Comparison of ENCODE assay signal across 28 mouse cellular contexts in genomic region chr10:77028782-77029296, GRCm38 (mm10). TPM values are rescaled to one million over a fixed set of nuclear protein-coding genes. Genes with fewer than 3 reads are reported as not detected.
DNase-seq lines count a peak whose midpoint lies in the region; ATAC-seq and TF ChIP-seq lines count a peak whose summit lies in the region.
"Had no signal": no experiment of that assay in that cellular context is flagged by ENCODE, and none has a peak within 500 bp of the region (broad histone marks: within the 10 kb centered on the region; RNA-seq: fewer than 3 reads in every experiment).

No protein-coding gene starts in this region.

- no peak overlapping the region for H3K9ac ChIP-seq in kidney, embryonic 14.5 days (ENCODE audit: low read depth, low read length)
- no peak overlapping the region for H3K9ac ChIP-seq in intestine, postnatal 0 days (ENCODE audit: low read depth, low read length)
- H3K9ac ChIP-seq in kidney, postnatal 0 days (ENCODE audit: low read depth, low read length) = no peak overlapping the region
- H3K9ac ChIP-seq: embryonic facial prominence, embryonic 12.5 days; embryonic facial prominence, embryonic 15.5 days; forebrain, embryonic 12.5 days; heart, embryonic 13.5 days; hindbrain, embryonic 14.5 days had no signal

- no peaks in the 10 kb centered on the region for H3K27me3 ChIP-seq in kidney, embryonic 14.5 days (ENCODE audit: control insufficient read depth, insufficient read depth, low read length)
- no peaks in the 10 kb centered on the region for H3K27me3 ChIP-seq in intestine, postnatal 0 days (replicated peaks; ENCODE audit: control insufficient read depth, insufficient read depth, low read length)
- no peaks in the 10 kb centered on the region for H3K27me3 ChIP-seq in kidney, postnatal 0 days (ENCODE audit: insufficient read depth, low read length)
- H3K27me3 ChIP-seq: embryonic facial prominence, embryonic 15.5 days; Patski had no signal

- no peak overlapping the region for H3K4me3 ChIP-seq in kidney, embryonic 14.5 days (ENCODE audit: low read length)
- H3K4me3 ChIP-seq in intestine, postnatal 0 days (ENCODE audit: low read depth, low read length) = no peak overlapping the region
- H3K4me3 ChIP-seq in kidney, postnatal 0 days (replicated peaks; ENCODE audit: low read depth, low read length) = no peak overlapping the region
- H3K4me3 ChIP-seq: embryonic facial prominence, embryonic 12.5 days; embryonic facial prominence, embryonic 15.5 days; forebrain, embryonic 12.5 days; heart, adult 2 months; heart, embryonic 10.5 days; heart, embryonic 13.5 days had no signal

- no peak overlapping the region for H3K4me2 ChIP-seq in kidney, embryonic 14.5 days (replicated peaks; ENCODE audit: low read depth, low read length)
- peak overlapping the region; percentile 21 for H3K4me2 ChIP-seq in intestine, postnatal 0 days (replicated peaks; ENCODE audit: low read depth)
- H3K4me2 ChIP-seq in kidney, postnatal 0 days (ENCODE audit: low read length) = no peak overlapping the region
- H3K4me2 ChIP-seq: embryonic facial prominence, embryonic 12.5 days; embryonic facial prominence, embryonic 15.5 days; forebrain, embryonic 12.5 days; heart, embryonic 13.5 days; hindbrain, embryonic 14.5 days had no signal

- 71% methylated on average over 6 of the region's 6 CpGs for WGBS in kidney, embryonic 14.5 days
- WGBS in intestine, postnatal 0 days = 77% methylated on average over 6 of the region's 6 CpGs
- 74% methylated on average over 6 of the region's 6 CpGs for WGBS in kidney, postnatal 0 days

- peaks cover under 1% of the 10 kb centered on the region; the same call in 1 of the 2 replicates for H3K4me1 ChIP-seq in kidney, embryonic 14.5 days (ENCODE audit: control insufficient read depth, insufficient read depth, low read length)
- H3K4me1 ChIP-seq in intestine, postnatal 0 days (replicated peaks; ENCODE audit: control insufficient read depth, insufficient read depth, low read length) = 0 out of 2 replicates have a peak, but pooled peaks cover 7% of the 10 kb centered on the region
- peaks cover 3% of the 10 kb centered on the region; the same call in 1 of the 2 replicates for H3K4me1 ChIP-seq in kidney, postnatal 0 days (replicated peaks; ENCODE audit: insufficient read depth, low read length)

- DNase-seq in kidney, adult 11 months = peak; percentile 52
- DNase-seq in kidney, adult 9 months = peak; percentile 69
- DNase-seq in kidney, postnatal 4 days = no peak
- DNase-seq in kidney, postnatal 0 days (ENCODE audit: low spot score) = no peak
- no peak for DNase-seq in urinary bladder, postnatal 25 days (ENCODE audit: low spot score)
- no peak for DNase-seq in layer of hippocampus, adult 8-10 months (ENCODE audit: low spot score in 2 of 2)
- DNase-seq: adrenal gland, postnatal 10 days; adrenal gland, postnatal 36 days; B cell, adult 2 months; cerebellum, adult 18-20 months; cerebellum, adult 9-11 months; cerebellum, postnatal 25 days; gastrocnemius, postnatal 10 days; gastrocnemius, postnatal 36 days; heart, adult 2 months; heart, postnatal 14 days; heart, postnatal 4 days had no signal

- no peak for TF ChIP-seq CTCF in intestine, postnatal 0 days (IDR thresholded peaks at IDR 0.05; ENCODE audit: low read depth)
- TF ChIP-seq CTCF in kidney, postnatal 0 days (IDR thresholded peaks at IDR 0.05; ENCODE audit: low read depth) = no peak

- no peak for ATAC-seq in kidney, embryonic 14.5 days (ENCODE audit: low FRiP score, low TSS enrichment)
- ATAC-seq in intestine, postnatal 0 days = no peak
- ATAC-seq in kidney, postnatal 0 days (replicated peaks; ENCODE audit: low FRiP score, low read depth) = no peak
- ATAC-seq: forebrain, embryonic 16.5 days; Patski had no signal

- H3K36me3 ChIP-seq in kidney, embryonic 14.5 days (ENCODE audit: control insufficient read depth, insufficient read depth, low read length) = no peaks in the 10 kb centered on the region
- no peaks in the 10 kb centered on the region for H3K36me3 ChIP-seq in intestine, postnatal 0 days (ENCODE audit: control insufficient read depth, insufficient read depth)
- no peaks in the 10 kb centered on the region for H3K36me3 ChIP-seq in kidney, postnatal 0 days (ENCODE audit: insufficient read depth, low read length)
- H3K36me3 ChIP-seq: embryonic facial prominence, embryonic 12.5 days; embryonic facial prominence, embryonic 15.5 days; forebrain, embryonic 12.5 days; G1E; heart, embryonic 10.5 days; heart, embryonic 13.5 days had no signal

- H3K27ac ChIP-seq in kidney, embryonic 14.5 days (ENCODE audit: low read depth, low read length) = no peak overlapping the region
- H3K27ac ChIP-seq in intestine, postnatal 0 days (ENCODE audit: low read depth, low read length) = peak overlapping the region; percentile 96
- peak overlapping the region; percentile 62 for H3K27ac ChIP-seq in kidney, postnatal 0 days
- H3K27ac ChIP-seq: embryonic facial prominence, embryonic 12.5 days; embryonic facial prominence, embryonic 15.5 days; forebrain, embryonic 12.5 days; heart, adult 2 months; heart, embryonic 10.5 days; heart, embryonic 13.5 days; hindbrain, embryonic 14.5 days had no signal

- no peaks in the 10 kb centered on the region for H3K9me3 ChIP-seq in kidney, embryonic 14.5 days (ENCODE audit: control insufficient read depth, low read length)
- no peaks in the 10 kb centered on the region for H3K9me3 ChIP-seq in intestine, postnatal 0 days (ENCODE audit: control insufficient read depth)
- H3K9me3 ChIP-seq in kidney, postnatal 0 days (replicated peaks; ENCODE audit: low read length) = no peaks in the 10 kb centered on the region
- H3K9me3 ChIP-seq: embryonic facial prominence, embryonic 12.5 days; embryonic facial prominence, embryonic 15.5 days; forebrain, embryonic 12.5 days; G1E; heart, embryonic 10.5 days; heart, embryonic 13.5 days had no signal

RNA-seq across cellular contexts. Expression of gene Slc19a1, which starts 3.2 kb away (rescaled TPM):
- polyA plus RNA-seq in kidney, embryonic 14.5 days (2014; fragmentation: Nextera tagmentation; extraction: Ambion mirVana) = 34.1 and 40.9 TPM in 2 replicates
- polyA plus RNA-seq in intestine, postnatal 0 days (2015; fragmentation: Nextera tagmentation; extraction: Ambion mirVana) = 60.0 and 61.9 TPM in 2 replicates
- polyA plus RNA-seq in kidney, postnatal 0 days (2015; fragmentation: Nextera tagmentation; extraction: Ambion mirVana) = 48.0 and 51.5 TPM in 2 replicates
- total RNA-seq in layer of hippocampus, adult 8-10 months (2022) = 10 to 100 TPM; 17.4 to 28.6 (median 22.8) TPM

Comparison
In these comparisons a context has a peak if more than half of its experiments do, and no peak if none do; other contexts are left out.
1. DNase-seq: peak in kidney, adult 11 months (single experiment) and kidney, adult 9 months (single experiment); none in kidney, postnatal 4 days (0 of 2), kidney, postnatal 0 days (single experiment), urinary bladder, postnatal 25 days (single experiment) and layer of hippocampus, adult 8-10 months (0 of 2).